Mouse (Mus musculus) limb, embryonic 10.5 days (tissue): ENCODE measurements around the gene Nckap5. TPM values are rescaled to one million over a fixed set of nuclear protein-coding genes. Genes with fewer than 3 reads are reported as not detected.

Experiments
- DNase-seq: peaks from one replicate; pipeline ENCODE4 v3.0.0-alpha.2; 2017; ENCODE audit warnings: low spot score
- H3K27ac ChIP-seq: fragments of 300-500 bp; sonication (generic); 2 replicates; pipeline ENCODE4 v1.5.1; 2016; ENCODE audit warnings: mild to moderate bottlenecking
- H3K27me3 ChIP-seq: fragments of 300-500 bp; sonication (generic); 2 replicates; pipeline ENCODE4 v1.6.1; 2016; ENCODE audit warnings: low read depth, mild to moderate bottlenecking; ENCODE audit not compliant: poor library complexity, severe bottlenecking
- H3K36me3 ChIP-seq: fragments of 300-500 bp; sonication (generic); 2 replicates; pipeline ENCODE4 v1.6.1; 2016; ENCODE audit warnings: mild to moderate bottlenecking, moderate library complexity
- H3K4me1 ChIP-seq: fragments of 300-500 bp; sonication (generic); 2 replicates; pipeline ENCODE4 v1.6.1; 2016
- H3K4me3 ChIP-seq: fragments of 300-500 bp; sonication (generic); 2 replicates; pipeline ENCODE4 v1.5.1; 2016; ENCODE audit warnings: mild to moderate bottlenecking, moderate library complexity
- H3K9me3 ChIP-seq: fragments of 300-500 bp; sonication (generic); replicated peaks from 2 replicates; pipeline ENCODE4 v1.6.1; 2016; ENCODE audit warnings: mild to moderate bottlenecking
- WGBS: fragments of 180-500 bp; shearing (Covaris S2); methylation state at CpG from one replicate; pipeline ENCODE4 v1.1.7; 2016; 5-methylcytosine and 5-hydroxymethylcytosine counted together
- polyA plus RNA-seq: library from polyadenylated mRNA; unstranded; fragments of >200 nt; fragmentation: Nextera tagmentation; extraction: Ambion mirVana; gene quantifications from 2 replicates; pipeline ENCODE4 v1.2.1, GENCODE M21; 2016

Nckap5 gene
- polyA plus RNA-seq, 1 experiment from 2014 or later: 1.8 TPM

GRCm38 (mm10) chr1:125996540-125996939 lies 834.1 kb downstream of the Nckap5 start:
- Histone ChIP-seq H3K4me3 (no peak overlapping the region), H3K4me1 (peaks cover 12% of the 10 kb centered on the region), H3K36me3 (no peaks in the 10 kb centered on the region), H3K9me3 (no peaks in the 10 kb centered on the region), H3K27me3 (no peaks in the 10 kb centered on the region), H3K27ac (no peak overlapping the region)
- WGBS: 37% methylated on average over 3 of the region's 3 CpGs
- peak; percentile 33 for DNase-seq

- Histone ChIP-seq H3K4me3 (no peak overlapping the region), H3K9me3 (no peaks in the 10 kb centered on the region), H3K36me3 (no peaks in the 10 kb centered on the region), H3K27me3 (no peaks in the 10 kb centered on the region), H3K4me1 (no peaks in the 10 kb centered on the region), H3K27ac (no peak overlapping the region)
- no peak for DNase-seq
- 96% methylated on average over 3 of the region's 3 CpGs for WGBS
These were observed 842.8 kb downstream of the Nckap5 start for GRCm38 (mm10) chr1:125987803-125988202.

GRCm38 (mm10) chr1:125984570-125984969 lies 846.0 kb downstream of the Nckap5 start:
- DNase-seq: no peak
- WGBS: 64% methylated on average over 2 of the region's 2 CpGs

GRCm38 (mm10) chr1:125974649-125975048 lies 856.0 kb downstream of the Nckap5 start:
- H3K9me3 ChIP-seq: no peaks in the 10 kb centered on the region
- H3K36me3 ChIP-seq: no peaks in the 10 kb centered on the region
- H3K4me3 ChIP-seq: no peak overlapping the region
- no peak overlapping the region for H3K27ac ChIP-seq
- no peaks in the 10 kb centered on the region for H3K4me1 ChIP-seq
- DNase-seq: no peak
- H3K27me3 ChIP-seq: no peaks in the 10 kb centered on the region
- WGBS: 94% methylated on average over 3 of the region's 3 CpGs

More at GRCm38 (mm10) chr1:125984570-125984969, 846.0 kb downstream of the Nckap5 start:
- no peaks in the 10 kb centered on the region for H3K27me3 ChIP-seq
- H3K4me3 ChIP-seq: no peak overlapping the region
- H3K27ac ChIP-seq: no peak overlapping the region
- no peaks in the 10 kb centered on the region for H3K36me3 ChIP-seq
- H3K4me1 ChIP-seq: no peaks in the 10 kb centered on the region
- H3K9me3 ChIP-seq: no peaks in the 10 kb centered on the region

GRCm38 (mm10) chr1:125971933-125972332 lies 858.7 kb downstream of the Nckap5 start:
- Histone ChIP-seq H3K4me1 (no peaks in the 10 kb centered on the region), H3K27me3 (no peaks in the 10 kb centered on the region), H3K4me3 (no peak overlapping the region), H3K36me3 (no peaks in the 10 kb centered on the region), H3K9me3 (no peaks in the 10 kb centered on the region), H3K27ac (no peak overlapping the region)
- DNase-seq: no peak
- WGBS: 78% methylated on average over 6 of the region's 6 CpGs

- DNase-seq: no peak
These were observed 862.9 kb downstream of the Nckap5 start for GRCm38 (mm10) chr1:125967671-125968070.

GRCm38 (mm10) chr1:125951026-125951425 lies 879.6 kb downstream of the Nckap5 start:
- H3K4me3 ChIP-seq: no peak overlapping the region
- WGBS: 95% methylated on average over 3 of the region's 3 CpGs
- H3K27ac ChIP-seq: no peak overlapping the region
- no peaks in the 10 kb centered on the region for H3K27me3 ChIP-seq
- no peaks in the 10 kb centered on the region for H3K4me1 ChIP-seq
- no peaks in the 10 kb centered on the region for H3K36me3 ChIP-seq
- no peak for DNase-seq
- no peaks in the 10 kb centered on the region for H3K9me3 ChIP-seq

More at GRCm38 (mm10) chr1:125967671-125968070, 862.9 kb downstream of the Nckap5 start:
- Histone ChIP-seq H3K27me3 (no peaks in the 10 kb centered on the region), H3K27ac (no peak overlapping the region), H3K36me3 (no peaks in the 10 kb centered on the region), H3K9me3 (no peaks in the 10 kb centered on the region), H3K4me1 (peaks cover 10% of the 10 kb centered on the region), H3K4me3 (no peak overlapping the region)
- WGBS: 78% methylated on average over 6 of the region's 6 CpGs

- Histone ChIP-seq H3K9me3 (no peaks in the 10 kb centered on the region), H3K36me3 (no peaks in the 10 kb centered on the region), H3K27me3 (no peaks in the 10 kb centered on the region), H3K27ac (no peak overlapping the region), H3K4me1 (no peaks in the 10 kb centered on the region), H3K4me3 (no peak overlapping the region)
- DNase-seq: no peak
- 66% methylated on average over 6 of the region's 6 CpGs for WGBS
These were observed 881.5 kb downstream of the Nckap5 start for GRCm38 (mm10) chr1:125949076-125949475.

GRCm38 (mm10) chr1:125945136-125945535 lies 885.5 kb downstream of the Nckap5 start:
- DNase-seq: no peak

GRCm38 (mm10) chr1:125943305-125943704 lies 887.3 kb downstream of the Nckap5 start:
- DNase-seq: no peak
- no peaks in the 10 kb centered on the region for H3K9me3 ChIP-seq
- H3K36me3 ChIP-seq: no peaks in the 10 kb centered on the region
- H3K27ac ChIP-seq: no peak overlapping the region
- no peaks in the 10 kb centered on the region for H3K27me3 ChIP-seq
- WGBS: 79% methylated on average over 1 of the region's 1 CpGs
- H3K4me1 ChIP-seq: no peaks in the 10 kb centered on the region
- H3K4me3 ChIP-seq: no peak overlapping the region

More at GRCm38 (mm10) chr1:125945136-125945535, 885.5 kb downstream of the Nckap5 start:
- H3K27ac ChIP-seq: no peak overlapping the region
- no peaks in the 10 kb centered on the region for H3K27me3 ChIP-seq
- WGBS: 85% methylated on average over 9 of the region's 9 CpGs
- H3K9me3 ChIP-seq: no peaks in the 10 kb centered on the region
- no peaks in the 10 kb centered on the region for H3K36me3 ChIP-seq
- no peak overlapping the region for H3K4me3 ChIP-seq
- no peaks in the 10 kb centered on the region for H3K4me1 ChIP-seq

GRCm38 (mm10) chr1:125925486-125925885 lies 905.1 kb downstream of the Nckap5 start:
- Histone ChIP-seq H3K4me1 (no peaks in the 10 kb centered on the region), H3K4me3 (no peak overlapping the region), H3K9me3 (no peaks in the 10 kb centered on the region), H3K27me3 (no peaks in the 10 kb centered on the region), H3K36me3 (no peaks in the 10 kb centered on the region), H3K27ac (no peak overlapping the region)
- DNase-seq: no peak
- 96% methylated on average over 10 of the region's 10 CpGs for WGBS

- Histone ChIP-seq H3K27me3 (no peaks in the 10 kb centered on the region), H3K36me3 (no peaks in the 10 kb centered on the region), H3K27ac (no peak overlapping the region), H3K9me3 (no peaks in the 10 kb centered on the region), H3K4me1 (no peaks in the 10 kb centered on the region), H3K4me3 (no peak overlapping the region)
- WGBS: 88% methylated on average over 2 of the region's 2 CpGs
- no peak for DNase-seq
These were observed 907.5 kb downstream of the Nckap5 start for GRCm38 (mm10) chr1:125923062-125923461.

- H3K4me1 ChIP-seq: no peaks in the 10 kb centered on the region
- H3K27ac ChIP-seq: no peak overlapping the region
- no peak for DNase-seq
- H3K4me3 ChIP-seq: no peak overlapping the region
- peaks cover 6% of the 10 kb centered on the region; the same call in 1 of the 2 replicates for H3K27me3 ChIP-seq
- no peaks in the 10 kb centered on the region for H3K9me3 ChIP-seq
- 96% methylated on average over 3 of the region's 3 CpGs for WGBS
- H3K36me3 ChIP-seq: no peaks in the 10 kb centered on the region
These were observed 909.9 kb downstream of the Nckap5 start for GRCm38 (mm10) chr1:125920696-125921095.
